In genomic region chr6:112373886-112374585, GRCm38 (mm10) we compare ENCODE assay signal across 8 mouse cellular contexts. TPM values are rescaled to one million over a fixed set of nuclear protein-coding genes. Genes with fewer than 3 reads are reported as not detected.
DNase-seq lines count a peak whose midpoint lies in the region; ATAC-seq lines count a peak whose summit lies in the region.

No protein-coding gene starts in this region.

- H3K4me2 ChIP-seq in intestine, embryonic 16.5 days (ENCODE audit: low read depth, low read length), result no peak overlapping the region

- no peaks in the 10 kb centered on the region for H3K9me3 ChIP-seq in forebrain, embryonic 10.5 days
- H3K9me3 ChIP-seq in intestine, embryonic 16.5 days (ENCODE audit: control insufficient read depth, low read length), result no peaks in the 10 kb centered on the region

- WGBS in forebrain, embryonic 10.5 days, result 46% methylated on average over 8 of the region's 8 CpGs
- WGBS in intestine, embryonic 16.5 days, result 46% methylated on average over 8 of the region's 8 CpGs

- H3K27me3 ChIP-seq in forebrain, embryonic 10.5 days (ENCODE audit: poor library complexity, severe bottlenecking), result no peaks in the 10 kb centered on the region
- H3K27me3 ChIP-seq in intestine, embryonic 16.5 days (replicated peaks; ENCODE audit: control insufficient read depth, insufficient read depth, low read length), result no peaks in the 10 kb centered on the region

- no peak overlapping the region for H3K27ac ChIP-seq in forebrain, embryonic 10.5 days
- no peak overlapping the region for H3K27ac ChIP-seq in intestine, embryonic 16.5 days (ENCODE audit: low read length)

- peaks cover 8% of the 10 kb centered on the region for H3K4me1 ChIP-seq in forebrain, embryonic 10.5 days
- H3K4me1 ChIP-seq in intestine, embryonic 16.5 days (ENCODE audit: control insufficient read depth, insufficient read depth, low read length), result no peaks in the 10 kb centered on the region

- H3K36me3 ChIP-seq in forebrain, embryonic 10.5 days (replicated peaks), result no peaks in the 10 kb centered on the region
- no peaks in the 10 kb centered on the region for H3K36me3 ChIP-seq in intestine, embryonic 16.5 days (ENCODE audit: control insufficient read depth, insufficient read depth, low read length)

- peak; percentile 33; the same call in 1 of the 2 replicates for ATAC-seq in intestine, embryonic 16.5 days
- ATAC-seq in erythroid progenitor cell, adult 5-6 weeks (replicated peaks; ENCODE audit: low FRiP score, poor library complexity, severe bottlenecking), result no peak

- no peak overlapping the region for H3K4me3 ChIP-seq in forebrain, embryonic 10.5 days
- no peak overlapping the region for H3K4me3 ChIP-seq in intestine, embryonic 16.5 days (ENCODE audit: low read length)

- peak; percentile 24 for DNase-seq in right cerebral cortex, adult 18-20 months
- DNase-seq in right cerebral cortex, postnatal 4 days, result no peak
- peak; percentile 67 for DNase-seq in adipocyte (ENCODE audit: low spot score)
- DNase-seq in forebrain, embryonic 10.5 days (ENCODE audit: extremely low spot score, low spot score), result peak; percentile 43
- peak; percentile 51 for DNase-seq in lung, postnatal 10 days
- peak; percentile 40 for DNase-seq in skeletal muscle tissue, adult 2 months (ENCODE audit: low read depth, low spot score)

- H3K9ac ChIP-seq in intestine, embryonic 16.5 days (ENCODE audit: low read depth, low read length), result no peak overlapping the region

RNA-seq across cellular contexts. Expression of gene Ssu2, which starts 13.8 kb away (rescaled TPM):
- 0.14 and 0.55 TPM in 2 replicates for polyA plus RNA-seq in forebrain, embryonic 10.5 days (2016; fragmentation: Nextera tagmentation; extraction: Ambion mirVana)
- 2.7 and 3.5 TPM in 2 replicates for polyA plus RNA-seq in intestine, embryonic 16.5 days (2015; fragmentation: Nextera tagmentation; extraction: Ambion mirVana)
- total RNA-seq in erythroid progenitor cell, adult 5-6 weeks (2015; ENCODE audit: low replicate concordance), result not detected in 2 replicates
- total RNA-seq in erythroid progenitor cell, adult 5-6 weeks (2017; ENCODE audit: low replicate concordance), result not detected in 2 replicates
